Mouse (Mus musculus) CD8-positive naive resting alpha-beta T cell, adult 2 months (primary cell): ENCODE results near the gene Gbp7.
A peak's percentile ranks its signal among the peaks of the same experiment; 100 is the strongest.
"Not testable (repeated sequence)": the region's sequence is repeated elsewhere in the genome, so short reads cannot be mapped to it uniquely, and the experiment has no call there.

Experiments used
- DNase-seq, 2 experiments: peaks; one replicate each; pipeline ENCODE4 v3.0.0; 2022; ENCODE audit warnings: low read depth in 2 of 2, low spot score in 2 of 2

Gbp7 gene

GRCm38 (mm10) chr3:142530087-142530953 lies at the start of gene Gbp7:
Gbp7 (plus strand) TSS chr3:142530342.
- DNase-seq, result peak; percentile 39 to 53

DNA sequence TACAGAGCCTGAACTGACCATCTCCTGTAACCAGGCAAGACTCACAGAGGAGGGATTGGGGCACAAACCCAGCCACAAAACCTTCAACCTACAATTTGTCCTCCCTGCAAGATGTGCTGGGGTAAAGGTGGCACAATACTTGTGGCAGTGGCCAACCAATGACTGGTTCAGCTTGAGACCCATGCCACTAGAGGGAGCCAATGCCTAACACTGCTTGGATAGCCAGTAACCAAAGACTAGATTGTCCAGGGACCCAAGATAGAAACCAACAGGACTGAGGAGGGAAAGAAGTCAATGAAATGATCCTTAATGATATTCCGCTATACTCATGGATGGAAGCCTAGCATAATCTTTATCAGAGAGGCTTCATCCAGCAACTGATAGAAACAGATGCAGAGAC lies 39.7 kb upstream of the Gbp7 start:
- DNase-seq, result peak; percentile 65 to 73

DNA sequence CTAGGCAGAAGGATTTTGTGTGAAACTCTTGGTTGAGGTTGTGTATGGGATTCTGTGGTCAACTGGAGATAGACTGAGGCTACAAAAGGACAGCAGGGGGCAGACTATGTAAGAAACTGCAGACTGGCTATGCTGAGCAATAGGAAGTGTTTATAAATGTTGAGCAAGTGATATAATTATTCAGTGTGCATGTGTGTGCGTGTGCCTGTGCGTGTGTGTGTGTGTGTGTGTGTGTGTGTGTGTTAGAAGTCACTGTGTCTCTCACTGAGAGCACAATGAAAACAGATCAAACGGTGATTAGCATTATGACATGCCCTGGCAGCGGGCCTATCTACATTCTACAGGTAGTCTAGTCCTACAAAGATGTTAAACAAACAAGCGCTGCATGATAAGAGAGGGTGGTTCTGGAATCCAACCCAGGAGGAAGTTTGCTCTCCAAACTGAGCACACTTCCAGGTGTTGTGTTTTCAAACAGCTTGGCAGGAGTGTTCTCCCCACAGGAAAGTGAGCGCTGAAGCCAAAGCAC lies 36.5 kb upstream of the Gbp7 start, which contains the start of gene Gbp5:
TSS of gene Gbp5 (plus strand) at position 443 of the 526 bp plus-strand sequence.
- peak; percentile 58 to 71 for DNase-seq

GRCm38 (mm10) chr3:142495146-142495655 lies 34.9 kb upstream of the Gbp7 start:
- no peak for DNase-seq

DNA sequence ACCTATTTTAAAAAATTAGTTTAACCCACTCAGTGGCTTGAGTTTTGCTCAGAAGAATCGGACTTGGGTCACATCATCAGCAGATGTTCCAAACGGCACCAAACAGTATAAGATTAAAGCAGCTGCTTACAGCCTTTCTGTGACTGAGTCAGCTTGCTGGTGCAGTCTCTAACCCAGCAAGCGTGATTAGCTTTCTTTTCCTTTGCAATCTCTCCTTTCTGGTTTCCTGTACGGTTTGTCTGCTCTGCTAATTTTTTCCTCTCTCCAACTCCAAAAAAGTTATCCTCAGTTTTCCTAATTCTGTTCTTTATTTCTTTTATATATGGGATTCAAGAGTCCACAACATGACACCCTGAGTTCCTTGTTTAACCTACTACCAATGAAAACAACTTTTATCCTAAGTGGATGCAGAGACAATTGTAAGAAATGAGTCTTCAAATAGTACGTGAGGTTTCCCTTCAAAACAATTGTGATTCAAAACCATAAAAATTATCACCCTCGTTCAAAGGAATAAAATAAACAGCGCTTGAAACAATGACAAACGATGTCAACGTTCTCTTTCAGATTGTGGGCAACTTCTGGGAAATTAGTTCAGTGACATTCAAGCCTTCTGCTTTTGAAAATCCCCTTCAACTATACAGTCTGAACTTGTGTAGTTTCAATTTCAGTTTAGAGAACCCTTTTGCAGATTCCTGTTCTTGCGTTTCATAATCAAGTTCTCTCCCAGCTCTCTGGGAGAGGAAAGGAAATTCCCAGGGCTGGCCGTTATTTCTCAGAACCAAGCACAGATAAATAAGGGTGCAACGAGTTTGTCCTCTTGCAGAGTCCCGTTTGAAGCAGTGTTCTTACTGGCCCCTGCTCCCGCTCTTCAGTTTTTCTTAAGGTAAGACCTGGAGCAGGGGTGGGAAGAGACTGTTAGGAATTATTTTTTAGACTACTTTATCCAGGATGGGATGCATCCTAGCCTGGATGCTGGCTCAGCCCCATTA lies 33.7 kb upstream of the Gbp7 start:
- peak in 1 of 2 experiments; percentile 10 for DNase-seq

- peak in 1 of 2 experiments; percentile 22 for DNase-seq
These were observed 32.9 kb upstream of the Gbp7 start for GRCm38 (mm10) chr3:142497123-142497841.

DNA sequence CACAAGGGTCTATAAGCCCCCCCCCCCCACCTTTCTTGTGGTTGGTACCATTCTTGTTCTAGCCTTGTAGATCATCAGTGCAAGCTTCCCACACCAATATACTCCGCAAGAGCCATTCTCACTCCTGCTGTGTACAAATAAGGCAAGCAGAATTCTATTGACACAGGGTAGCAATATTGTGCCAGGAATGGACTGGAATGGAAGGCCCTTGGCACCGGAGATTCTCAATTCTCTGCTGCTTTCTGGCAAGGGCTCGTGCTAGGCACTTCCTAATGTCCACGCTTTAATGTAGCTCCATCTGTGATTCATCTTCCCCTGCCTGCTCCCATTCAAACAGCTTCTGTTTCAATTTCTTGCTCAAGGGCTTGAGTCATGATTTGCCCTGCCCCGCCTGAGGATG lies 31.2 kb upstream of the Gbp7 start:
- no peak for DNase-seq

- no peak for DNase-seq
These were observed 2.0 kb upstream of the Gbp7 start for GRCm38 (mm10) chr3:142528116-142528515.

- no peak for DNase-seq
These were observed 545 bp upstream of the Gbp7 start for GRCm38 (mm10) chr3:142529597-142529996.

DNA sequence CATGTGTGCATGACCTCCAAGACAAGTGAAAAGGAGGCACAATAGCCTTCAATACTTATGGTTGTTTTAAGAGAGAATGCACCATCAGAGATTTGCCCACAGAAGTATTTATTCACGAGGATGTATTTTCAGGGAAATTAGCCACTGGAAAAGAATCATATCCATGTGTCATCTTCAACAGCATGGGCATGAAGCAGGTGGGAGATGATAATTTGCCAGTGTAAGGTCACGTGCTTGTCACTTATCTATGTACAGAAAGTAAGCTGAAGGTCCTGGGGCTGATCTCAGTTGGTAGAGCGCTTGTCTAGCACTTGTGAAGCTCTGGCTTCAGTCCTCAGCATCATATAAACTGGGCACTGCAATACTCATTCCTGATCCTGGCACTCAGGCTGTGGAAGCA lies 1.5 kb downstream of the Gbp7 start:
- DNase-seq, result no peak

- no peak for DNase-seq
These were observed 3.0 kb downstream of the Gbp7 start for GRCm38 (mm10) chr3:142533185-142533584.

- no peak for DNase-seq
These were observed 5.5 kb downstream of the Gbp7 start for GRCm38 (mm10) chr3:142535667-142536066.

GRCm38 (mm10) chr3:142541391-142541790 lies 11.2 kb downstream of the Gbp7 start:
- no peak for DNase-seq

- not testable (repeated sequence) for DNase-seq
These were observed 12.6 kb downstream of the Gbp7 start for GRCm38 (mm10) chr3:142542776-142543175.

GRCm38 (mm10) chr3:142546690-142547089 lies 16.5 kb downstream of the Gbp7 start:
- DNase-seq, result peak in 1 of 2 experiments; percentile 16

DNA sequence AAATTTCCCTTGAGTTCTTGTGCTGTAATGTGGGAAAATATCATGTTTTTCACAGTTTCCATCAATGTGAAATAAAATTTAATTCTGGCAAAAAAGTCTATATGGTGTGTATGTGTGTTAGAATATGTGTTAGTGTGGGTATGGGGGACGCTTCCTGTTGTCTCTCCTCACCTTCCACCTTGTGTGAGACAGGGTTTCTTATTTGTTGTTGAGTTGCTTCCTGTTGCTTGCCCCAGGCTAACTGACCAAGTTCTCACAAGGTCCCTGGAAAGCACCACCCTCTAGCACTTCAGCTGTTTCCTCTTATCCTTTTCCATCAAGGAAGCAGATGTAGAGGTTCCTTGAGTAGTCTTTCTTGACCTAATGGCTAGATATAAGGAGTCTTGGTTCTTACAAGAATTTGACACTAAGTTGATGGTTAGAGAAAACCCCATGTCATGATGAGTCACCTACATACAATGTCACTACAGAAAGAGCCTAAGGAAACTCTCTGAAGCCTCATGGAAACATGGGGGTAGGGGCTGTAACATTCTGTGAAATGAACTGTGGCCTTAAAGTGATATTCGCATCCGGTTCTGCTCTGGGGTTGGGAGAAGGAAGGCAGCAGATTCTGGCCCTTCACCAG lies 20.0 kb downstream of the Gbp7 start:
- no peak for DNase-seq

GRCm38 (mm10) chr3:142554601-142555000 lies 24.5 kb downstream of the Gbp7 start:
- no peak for DNase-seq

- DNase-seq, result no peak
These were observed 25.5 kb downstream of the Gbp7 start for GRCm38 (mm10) chr3:142555623-142556022.

DNA sequence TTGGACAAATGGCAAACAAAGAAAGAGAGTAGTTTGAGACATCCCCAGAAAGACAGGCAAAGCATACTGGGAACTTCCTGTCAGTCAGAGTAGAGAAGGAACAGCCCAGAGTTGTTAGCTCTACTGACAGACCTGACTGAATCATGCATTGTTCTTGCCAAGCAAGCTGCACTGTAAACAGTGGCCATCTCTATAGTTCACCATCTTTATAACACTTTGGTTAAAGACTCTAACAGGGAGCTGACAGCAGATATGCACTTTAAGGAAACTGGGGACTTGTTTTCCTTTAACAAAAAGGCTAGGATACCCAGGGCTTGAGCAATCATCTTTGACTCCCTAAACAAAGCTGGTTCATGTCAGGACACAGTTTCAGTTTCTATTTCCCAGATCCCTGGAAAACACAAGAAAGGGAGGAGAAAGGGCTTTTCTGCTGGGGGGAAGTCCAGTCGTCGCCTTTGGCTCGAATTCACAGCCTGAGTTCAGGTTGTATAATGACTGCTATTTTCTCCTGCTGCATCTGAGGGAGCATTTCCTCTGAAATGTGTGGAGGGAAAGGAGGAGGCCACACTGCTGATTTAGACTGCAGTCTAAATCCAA lies 29.6 kb downstream of the Gbp7 start, which contains the start of gene Gbp3:
TSS of gene Gbp3 (plus strand) at position 395 of the 597 bp plus-strand sequence.
- DNase-seq, result peak in 1 of 2 experiments; percentile 12
